Mouse (Mus musculus) liver, postnatal 0 days (tissue): ENCODE measurements at regions not wholly inside any gene's neighbourhood (a gene's known extent, or its start where the extent isn't known, plus 50 kb on each side); places are given as distances from the start of the nearest gene placed in this dataset.
"Not testable (repeated sequence)": the region's sequence is repeated elsewhere in the genome, so short reads cannot be mapped to it uniquely, and the experiment has no call there.

ENCODE experiments used
- ATAC-seq: fragments of 200-750 bp; cut with Nextera tagmentation; 2 replicates; pipeline ENCODE4 v1.8.0; 2017; ENCODE audit warnings: mild to moderate bottlenecking, moderate library complexity
- DNase-seq: peaks from one replicate; pipeline ENCODE4 v3.0.0-alpha.2; 2016
- H3K27ac ChIP-seq: fragments of 300-500 bp; sonication (generic); 2 replicates; pipeline ENCODE4 v1.5.1; 2014; ENCODE audit warnings: antibody characterized with exemption, moderate library complexity, mild to moderate bottlenecking, low read depth
- H3K27me3 ChIP-seq: fragments of 300-500 bp; sonication (generic); 2 replicates; pipeline ENCODE4 v1.6.1; 2014; ENCODE audit warnings: low read length, control low read depth, mixed read lengths; ENCODE audit not compliant: insufficient read depth
- H3K36me3 ChIP-seq: fragments of 300-500 bp; sonication (generic); replicated peaks from 2 replicates; pipeline ENCODE4 v1.6.1; 2014; ENCODE audit warnings: mild to moderate bottlenecking, control low read depth, low read length, moderate library complexity, mixed read lengths; ENCODE audit not compliant: insufficient read depth
- H3K4me1 ChIP-seq: fragments of 300-500 bp; sonication (generic); 2 replicates; pipeline ENCODE4 v1.6.1; 2014; ENCODE audit warnings: antibody characterized with exemption, mild to moderate bottlenecking, control low read depth; ENCODE audit not compliant: insufficient read depth
- H3K4me2 ChIP-seq: fragments of 300-500 bp; sonication (generic); 2 replicates; pipeline ENCODE4 v1.6.1; 2014; ENCODE audit warnings: low read depth, mild to moderate bottlenecking, low read length, moderate library complexity, mixed read lengths
- H3K4me3 ChIP-seq: fragments of 300-500 bp; sonication (generic); 2 replicates; pipeline ENCODE4 v1.5.1; 2014; ENCODE audit warnings: low read depth, low read length
- H3K9ac ChIP-seq: fragments of 300-500 bp; sonication (generic); replicated peaks from 2 replicates; pipeline ENCODE4 v1.6.1; 2014; ENCODE audit warnings: mild to moderate bottlenecking, moderate library complexity
- H3K9me3 ChIP-seq: fragments of 300-500 bp; sonication (generic); 2 replicates; pipeline ENCODE4 v1.6.1; 2016; ENCODE audit warnings: mild to moderate bottlenecking, control low read depth, low read length, mixed read lengths
- CTCF ChIP-seq: sonication (generic); IDR thresholded peaks from 2 replicates; pipeline ENCODE4 v1.5.1; 2016; ENCODE audit warnings: antibody characterized with exemption, low read depth
- EP300 ChIP-seq: IDR thresholded peaks from 2 replicates; pipeline ENCODE4 v1.6.1; 2016; ENCODE audit warnings: antibody characterized with exemption, low read depth, mild to moderate bottlenecking
- WGBS: fragments of 180-500 bp; shearing (Covaris S2); extraction: QIAGEN DNeasy Blood & Tissue Kit; methylation state at CpG from one replicate; pipeline ENCODE4 v1.1.7; 2014; ENCODE audit not compliant: insufficient replicate concordance; 5-methylcytosine and 5-hydroxymethylcytosine counted together

- Histone ChIP-seq H3K4me2 (no peak overlapping the region), H3K9me3 (no peaks in the 10 kb centered on the region)
- no peak for ATAC-seq
Measured at GRCm38 (mm10) chr8:37063764-37064331, 70.4 kb downstream of the AI429214 start.

GRCm38 (mm10) chr8:37072905-37073304, 79.5 kb downstream of the AI429214 start:
- DNase-seq: no peak
- no peaks in the 10 kb centered on the region for H3K4me1 ChIP-seq
- H3K9ac ChIP-seq: no peak overlapping the region
- WGBS: 24% methylated on average over 2 of the region's 2 CpGs
- no peaks in the 10 kb centered on the region for H3K27me3 ChIP-seq
- H3K4me3 ChIP-seq: no peak overlapping the region
- TF ChIP-seq EP300: no peak
- peak; percentile 39 for TF ChIP-seq CTCF
- no peaks in the 10 kb centered on the region for H3K9me3 ChIP-seq
- no peak overlapping the region for H3K27ac ChIP-seq
- H3K4me2 ChIP-seq: no peak overlapping the region
- H3K36me3 ChIP-seq: no peaks in the 10 kb centered on the region
- no peak for ATAC-seq

More at GRCm38 (mm10) chr8:37063764-37064331, 70.4 kb downstream of the AI429214 start:
- H3K27ac ChIP-seq: no peak overlapping the region
- DNase-seq: peak; percentile 70
- no peak overlapping the region for H3K9ac ChIP-seq
- WGBS: 21% methylated on average over 12 of the region's 12 CpGs
- TF ChIP-seq CTCF (peak; percentile 84), EP300 (no peak)
- no peak overlapping the region for H3K4me3 ChIP-seq
- H3K4me1 ChIP-seq: no peaks in the 10 kb centered on the region
- no peaks in the 10 kb centered on the region for H3K27me3 ChIP-seq
- no peaks in the 10 kb centered on the region for H3K36me3 ChIP-seq

- WGBS: 61% methylated on average over 2 of the region's 2 CpGs
Measured at GRCm38 (mm10) chr8:37099727-37100126, 106.3 kb downstream of the AI429214 start.

GRCm38 (mm10) chr8:37112386-37112785, 119.0 kb downstream of the AI429214 start:
- H3K9ac ChIP-seq, H3K4me3 ChIP-seq, H3K4me2 ChIP-seq, H3K9me3 ChIP-seq, H3K36me3 ChIP-seq, H3K27me3 ChIP-seq, ATAC-seq, H3K4me1 ChIP-seq, DNase-seq, H3K27ac ChIP-seq: not testable (repeated sequence)

More at GRCm38 (mm10) chr8:37099727-37100126, 106.3 kb downstream of the AI429214 start:
- H3K27ac ChIP-seq: no peak overlapping the region
- no peak for TF ChIP-seq CTCF
- TF ChIP-seq EP300: no peak
- no peaks in the 10 kb centered on the region for H3K27me3 ChIP-seq
- H3K9ac ChIP-seq: no peak overlapping the region
- no peak overlapping the region for H3K4me3 ChIP-seq
- no peaks in the 10 kb centered on the region for H3K4me1 ChIP-seq
- H3K9me3 ChIP-seq: no peaks in the 10 kb centered on the region
- ATAC-seq (no peak), DNase-seq (no peak)
- H3K36me3 ChIP-seq: no peaks in the 10 kb centered on the region
- no peak overlapping the region for H3K4me2 ChIP-seq

- no peak for TF ChIP-seq EP300
- TF ChIP-seq CTCF: no peak
- Histone ChIP-seq H3K27me3 (no peaks in the 10 kb centered on the region), H3K4me2 (no peak overlapping the region), H3K4me1 (no peaks in the 10 kb centered on the region), H3K36me3 (no peaks in the 10 kb centered on the region), H3K4me3 (no peak overlapping the region), H3K9me3 (peaks cover 2% of the 10 kb centered on the region; the same call in 1 of the 2 replicates), H3K27ac (no peak overlapping the region), H3K9ac (no peak overlapping the region)
- DNase-seq (no peak), ATAC-seq (no peak)
Measured at GRCm38 (mm10) chr8:37125834-37126233, 132.4 kb downstream of the AI429214 start.

GRCm38 (mm10) chr8:37129670-37130069, 136.3 kb downstream of the AI429214 start:
- 83% methylated on average over 1 of the region's 1 CpGs for WGBS
- ATAC-seq: no peak

GRCm38 (mm10) chr8:37131988-37132387, 138.6 kb downstream of the AI429214 start:
- no peak overlapping the region for H3K4me3 ChIP-seq
- TF ChIP-seq EP300 (no peak), CTCF (peak; percentile 44)
- ATAC-seq (no peak), DNase-seq (no peak)
- WGBS: 12% methylated on average over 4 of the region's 4 CpGs
- no peak overlapping the region for H3K27ac ChIP-seq
- no peaks in the 10 kb centered on the region for H3K27me3 ChIP-seq
- no peaks in the 10 kb centered on the region for H3K9me3 ChIP-seq
- no peaks in the 10 kb centered on the region for H3K36me3 ChIP-seq
- no peaks in the 10 kb centered on the region for H3K4me1 ChIP-seq
- no peak overlapping the region for H3K9ac ChIP-seq
- H3K4me2 ChIP-seq: no peak overlapping the region

More at GRCm38 (mm10) chr8:37129670-37130069, 136.3 kb downstream of the AI429214 start:
- Histone ChIP-seq H3K9me3 (no peaks in the 10 kb centered on the region), H3K4me3 (no peak overlapping the region), H3K27ac (no peak overlapping the region), H3K9ac (no peak overlapping the region), H3K27me3 (no peaks in the 10 kb centered on the region), H3K4me2 (no peak overlapping the region), H3K36me3 (no peaks in the 10 kb centered on the region), H3K4me1 (no peaks in the 10 kb centered on the region)
- no peak for DNase-seq
- TF ChIP-seq EP300 (no peak), CTCF (no peak)
